Mouse (Mus musculus): ENCODE results near the gene Slc17a2. TPM values are rescaled to one million over a fixed set of nuclear protein-coding genes. Genes with fewer than 3 reads are reported as not detected.
A peak's percentile ranks its signal among the peaks of the same experiment; 100 is the strongest.

Slc17a2 gene
- polyA plus RNA-seq, 1 experiment = 0.02 TPM

DNA sequence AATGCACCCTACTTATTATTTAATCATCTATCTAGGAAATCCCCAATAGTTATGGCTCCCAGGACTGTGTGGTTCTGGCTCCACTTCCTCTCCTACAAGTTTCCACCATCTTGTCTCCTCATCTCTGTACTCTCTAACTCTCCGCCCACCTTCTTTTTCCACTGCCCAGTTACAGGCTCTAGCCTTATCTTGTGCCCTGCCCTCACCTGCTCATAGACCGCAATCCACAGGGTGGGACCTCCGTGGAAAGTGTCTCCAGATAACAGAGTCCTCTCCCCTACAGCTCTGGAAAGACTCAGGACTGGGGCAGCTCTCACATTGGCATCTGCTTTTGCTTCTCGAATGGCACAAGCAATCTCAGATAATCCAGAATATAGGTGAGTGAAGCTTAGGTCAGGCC lies 27.8 kb upstream of the Slc17a2 start:
- no peak for DNase-seq (ENCODE audit: extremely low spot score in 1 of 2, low spot score in 1 of 2)

GRCm38 (mm10) chr13:23792520-23792919 lies 14.3 kb upstream of the Slc17a2 start:
- DNase-seq (ENCODE audit: extremely low spot score in 1 of 2, low spot score in 1 of 2) = peak; percentile 4 to 79

- DNase-seq (ENCODE audit: extremely low spot score in 1 of 2, low spot score in 1 of 2) = no peak
Measured at GRCm38 (mm10) chr13:23799405-23799804, 7.4 kb upstream of the Slc17a2 start.

DNA sequence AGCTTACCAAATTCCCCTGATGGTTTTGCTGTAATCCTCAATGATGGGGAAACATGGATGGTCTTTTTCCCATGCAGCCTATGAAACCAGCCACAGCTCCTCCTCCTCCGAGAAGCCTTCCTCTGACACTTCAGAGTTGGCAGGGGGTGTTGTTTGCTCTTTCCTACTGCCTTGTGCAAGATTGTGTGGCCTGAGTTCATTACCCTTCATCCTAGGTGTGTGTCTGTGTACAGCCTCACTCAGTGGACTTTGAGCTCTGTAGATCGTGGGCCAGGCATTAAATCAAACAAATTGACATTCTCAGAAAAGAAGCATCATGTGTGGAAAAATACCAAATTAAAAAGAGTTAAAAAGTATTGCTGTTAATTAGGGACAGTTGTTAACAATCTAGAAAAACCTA lies 2.3 kb upstream of the Slc17a2 start:
- no peak for DNase-seq (ENCODE audit: extremely low spot score in 1 of 2, low spot score in 1 of 2)

GRCm38 (mm10) chr13:23816148-23816547 lies 9.4 kb downstream of the Slc17a2 start:
- DNase-seq (ENCODE audit: extremely low spot score in 1 of 2, low spot score in 1 of 2) = no peak

- no peak for DNase-seq (ENCODE audit: extremely low spot score in 1 of 2, low spot score in 1 of 2)
Measured at GRCm38 (mm10) chr13:23820179-23820940, 13.6 kb downstream of the Slc17a2 start.

- no peak for DNase-seq (ENCODE audit: extremely low spot score in 1 of 2, low spot score in 1 of 2)
Measured at GRCm38 (mm10) chr13:23822213-23822612, 15.4 kb downstream of the Slc17a2 start.

GRCm38 (mm10) chr13:23826606-23827005 lies 19.8 kb downstream of the Slc17a2 start:
- DNase-seq (ENCODE audit: extremely low spot score in 1 of 2, low spot score in 1 of 2) = no peak

DNA sequence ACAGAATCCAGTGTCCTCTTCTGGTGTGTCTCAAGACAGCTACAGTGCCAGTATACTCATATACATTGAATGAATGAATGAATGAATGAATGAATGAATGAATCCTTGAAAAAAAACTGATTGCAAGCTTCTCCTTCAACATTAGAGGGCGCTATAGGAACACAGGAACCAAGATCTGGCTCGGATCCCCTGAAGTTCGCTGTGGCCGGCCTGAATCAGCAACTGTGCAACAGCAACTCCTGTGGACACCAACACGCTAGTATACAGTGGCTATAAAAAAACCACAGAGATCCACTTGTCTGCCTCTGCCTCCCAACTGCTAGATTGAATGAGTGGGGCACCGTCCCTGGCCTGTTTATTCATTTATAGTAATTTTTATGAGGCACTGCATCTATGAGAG lies 26.3 kb downstream of the Slc17a2 start:
- peak; percentile 1 to 68 for DNase-seq (ENCODE audit: extremely low spot score in 1 of 2, low spot score in 1 of 2)

- no peak for DNase-seq (ENCODE audit: extremely low spot score in 1 of 2, low spot score in 1 of 2)
Measured at GRCm38 (mm10) chr13:23834836-23835235, 28.0 kb downstream of the Slc17a2 start.

- no peak for DNase-seq (ENCODE audit: extremely low spot score in 1 of 2, low spot score in 1 of 2)
Measured at GRCm38 (mm10) chr13:23836630-23837029, 29.8 kb downstream of the Slc17a2 start.

- DNase-seq (ENCODE audit: extremely low spot score in 1 of 2, low spot score in 1 of 2) = no peak
Measured at GRCm38 (mm10) chr13:23839308-23839707, 32.5 kb downstream of the Slc17a2 start, which contains the start of gene Slc17a3. Slc17a3 (plus strand) TSS chr13:23839434.

DNA sequence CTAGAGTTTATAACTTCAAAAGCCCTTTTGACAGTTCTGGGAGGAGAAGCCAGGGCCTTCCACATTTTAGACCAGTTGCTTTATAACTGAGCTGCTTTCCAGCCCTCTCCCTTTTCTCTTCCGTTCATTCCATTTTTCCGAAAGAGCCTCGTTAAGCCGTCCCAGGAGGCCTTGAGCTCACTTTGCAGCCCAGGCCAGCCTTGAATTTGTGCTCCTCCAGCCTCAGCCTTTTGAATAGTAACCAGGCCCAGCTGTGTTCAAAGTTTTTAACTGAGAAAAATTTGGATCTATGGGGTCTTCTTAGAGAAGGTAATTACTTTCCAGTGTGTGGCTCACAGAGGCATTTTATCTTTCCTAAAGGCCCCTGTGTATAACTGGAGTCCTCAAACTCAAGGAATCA lies 39.1 kb downstream of the Slc17a2 start:
- DNase-seq (ENCODE audit: extremely low spot score in 1 of 2, low spot score in 1 of 2) = no peak

GRCm38 (mm10) chr13:23849299-23849698 lies 42.5 kb downstream of the Slc17a2 start:
- peak; percentile 22 to 57 for DNase-seq (ENCODE audit: extremely low spot score in 1 of 2, low spot score in 1 of 2)

DNA sequence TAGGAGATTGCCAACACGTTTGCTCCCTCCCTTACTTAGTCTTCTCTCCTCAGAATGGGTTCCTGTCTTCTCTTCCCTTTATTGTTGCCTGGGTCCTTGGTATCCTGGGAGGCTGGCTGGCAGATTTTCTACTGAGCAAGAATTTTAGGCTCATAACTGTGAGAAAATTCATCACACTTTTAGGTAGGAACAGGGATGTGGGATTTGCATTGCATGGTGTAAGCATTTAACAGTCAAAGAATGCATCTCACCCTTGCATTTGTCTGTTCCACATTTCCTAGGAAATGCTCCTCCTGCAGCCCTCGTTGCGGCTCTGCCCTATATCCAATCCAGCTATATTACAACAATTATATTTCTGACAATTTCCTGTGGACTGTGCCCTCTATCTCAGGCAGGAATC lies 49.6 kb downstream of the Slc17a2 start:
- DNase-seq (ENCODE audit: extremely low spot score in 1 of 2, low spot score in 1 of 2) = peak in 1 of 2 experiments; percentile 15

GRCm38 (mm10) chr13:23861815-23862214 lies 55.0 kb downstream of the Slc17a2 start:
- DNase-seq (ENCODE audit: extremely low spot score in 1 of 2, low spot score in 1 of 2) = no peak

DNA sequence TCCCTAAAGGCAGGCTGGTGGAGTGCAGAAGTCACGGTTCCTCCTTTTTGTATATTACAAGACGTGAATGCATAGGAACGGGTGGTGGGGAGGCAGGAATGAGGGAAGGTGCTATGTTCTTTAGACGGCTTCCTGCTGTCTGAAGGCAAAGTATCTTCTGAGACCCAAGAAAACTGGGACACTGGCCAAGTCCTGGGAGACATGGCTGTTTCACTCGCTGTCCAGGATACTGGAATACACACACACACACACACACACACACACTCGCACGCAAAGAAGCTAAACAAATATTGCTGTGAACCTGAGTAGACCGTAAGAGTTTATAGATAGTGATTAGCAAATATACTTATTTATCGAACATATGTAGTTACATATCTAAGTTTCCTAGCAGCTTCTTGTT lies 57.9 kb downstream of the Slc17a2 start:
- no peak for DNase-seq (ENCODE audit: extremely low spot score in 1 of 2, low spot score in 1 of 2)

- DNase-seq (ENCODE audit: extremely low spot score in 1 of 2, low spot score in 1 of 2) = no peak
Measured at GRCm38 (mm10) chr13:23866086-23866710, 59.4 kb downstream of the Slc17a2 start.

DNA sequence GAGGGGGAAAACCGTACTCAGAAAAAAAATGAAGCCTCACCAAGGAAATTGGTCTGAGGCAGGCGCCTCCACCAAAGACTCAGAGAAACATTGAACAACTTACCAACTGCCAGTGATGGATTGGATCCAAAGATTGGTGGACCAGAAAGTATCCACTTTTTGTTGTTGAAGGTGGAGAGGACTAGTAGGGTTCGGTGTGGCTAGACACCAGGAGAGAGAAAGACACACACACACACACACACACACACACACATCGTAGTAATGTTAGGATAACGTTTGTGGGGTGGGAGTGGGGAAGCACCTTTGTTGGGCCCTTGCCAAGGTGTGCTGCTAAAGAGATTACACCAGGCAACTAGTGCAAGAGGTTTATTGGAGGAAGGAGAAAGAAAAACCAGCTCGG lies 60.2 kb downstream of the Slc17a2 start:
- no peak for DNase-seq (ENCODE audit: extremely low spot score in 1 of 2, low spot score in 1 of 2)

- DNase-seq (ENCODE audit: extremely low spot score in 1 of 2, low spot score in 1 of 2) = no peak
Measured at GRCm38 (mm10) chr13:23867405-23867804, 60.6 kb downstream of the Slc17a2 start, which contains the start of gene Slc17a1. Slc17a1 (plus strand) TSS chr13:23867750.

- no peak for DNase-seq (ENCODE audit: extremely low spot score in 1 of 2, low spot score in 1 of 2)
Measured at GRCm38 (mm10) chr13:23868790-23869533, 62.2 kb downstream of the Slc17a2 start.
